Mouse (Mus musculus): ENCODE measurements around the gene Mfsd14a. TPM values are rescaled to one million over a fixed set of nuclear protein-coding genes. Genes with fewer than 3 reads are reported as not detected.
A peak's percentile ranks its signal among the peaks of the same experiment; 100 is the strongest.

Mfsd14a gene
- polyA plus RNA-seq, 2 experiments: 43.3 to 80.5 TPM

GRCm38 (mm10) chr3:116702647-116703272 lies 40.3 kb upstream of the Mfsd14a start:
- Histone ChIP-seq H3K9me3 (ENCODE audit: control insufficient read depth, low read length) (no peaks in the 10 kb centered on the region), H3K4me2 (replicated peaks; ENCODE audit: low read depth, low read length, severe bottlenecking) (no peak overlapping the region), H3K36me3 (ENCODE audit: control insufficient read depth, insufficient read depth, low read length) (peaks cover 13% of the 10 kb centered on the region; the same call in 1 of the 2 replicates), H3K27ac (replicated peaks; ENCODE audit: low read depth, low read length) (no peak overlapping the region), H3K9ac (ENCODE audit: low read depth, low read length, severe bottlenecking) (no peak overlapping the region), H3K4me3 (replicated peaks; ENCODE audit: low read length) (no peak overlapping the region), H3K27me3 (ENCODE audit: control insufficient read depth, insufficient read depth, low read length) (no peaks in the 10 kb centered on the region), H3K4me1 (ENCODE audit: control insufficient read depth, insufficient read depth, low read length) (no peaks in the 10 kb centered on the region)
- TF ChIP-seq POLR2A (IDR thresholded peaks at IDR 0.05; ENCODE audit: borderline replicate concordance, extremely low read depth, insufficient read depth, insufficient read length): no peak
- WGBS: 84% methylated on average over 1 of the region's 1 CpGs
- ATAC-seq (ENCODE audit: low FRiP score, low read depth): no peak
- DNase-seq (ENCODE audit: low spot score): no peak

- no peak overlapping the region for H3K4me2 ChIP-seq (replicated peaks; ENCODE audit: low read depth, low read length, severe bottlenecking)
- no peak overlapping the region for H3K9ac ChIP-seq (ENCODE audit: low read depth, low read length, severe bottlenecking)
- H3K36me3 ChIP-seq (ENCODE audit: control insufficient read depth, insufficient read depth, low read length): peaks cover 9% of the 10 kb centered on the region; the same call in 1 of the 2 replicates
- no peak overlapping the region for H3K27ac ChIP-seq (replicated peaks; ENCODE audit: low read depth, low read length)
- 90% methylated on average over 4 of the region's 4 CpGs for WGBS
- ATAC-seq (ENCODE audit: low FRiP score, low read depth) (no peak), DNase-seq (ENCODE audit: low spot score) (no peak)
- no peaks in the 10 kb centered on the region for H3K27me3 ChIP-seq (ENCODE audit: control insufficient read depth, insufficient read depth, low read length)
- H3K9me3 ChIP-seq (ENCODE audit: control insufficient read depth, low read length): no peaks in the 10 kb centered on the region
- TF ChIP-seq POLR2A (IDR thresholded peaks at IDR 0.05; ENCODE audit: borderline replicate concordance, extremely low read depth, insufficient read depth, insufficient read length): no peak
- H3K4me3 ChIP-seq (replicated peaks; ENCODE audit: low read length): no peak overlapping the region
- H3K4me1 ChIP-seq (ENCODE audit: control insufficient read depth, insufficient read depth, low read length): no peaks in the 10 kb centered on the region
These were observed 39.1 kb upstream of the Mfsd14a start for GRCm38 (mm10) chr3:116701601-116702000.

- 80% methylated on average over 2 of the region's 2 CpGs for WGBS
- H3K27ac ChIP-seq (replicated peaks; ENCODE audit: low read depth, low read length): no peak overlapping the region
- TF ChIP-seq POLR2A (IDR thresholded peaks at IDR 0.05; ENCODE audit: borderline replicate concordance, extremely low read depth, insufficient read depth, insufficient read length): no peak
- no peaks in the 10 kb centered on the region for H3K9me3 ChIP-seq (ENCODE audit: control insufficient read depth, low read length)
- peaks cover 3% of the 10 kb centered on the region for H3K36me3 ChIP-seq (ENCODE audit: control insufficient read depth, insufficient read depth, low read length)
- no peak overlapping the region for H3K4me3 ChIP-seq (replicated peaks; ENCODE audit: low read length)
- H3K4me2 ChIP-seq (replicated peaks; ENCODE audit: low read depth, low read length, severe bottlenecking): no peak overlapping the region
- peak; percentile 33 for DNase-seq (ENCODE audit: low spot score)
- H3K27me3 ChIP-seq (ENCODE audit: control insufficient read depth, insufficient read depth, low read length): no peaks in the 10 kb centered on the region
- ATAC-seq (ENCODE audit: low FRiP score, low read depth): no peak
- no peaks in the 10 kb centered on the region for H3K4me1 ChIP-seq (ENCODE audit: control insufficient read depth, insufficient read depth, low read length)
- H3K9ac ChIP-seq (ENCODE audit: low read depth, low read length, severe bottlenecking): no peak overlapping the region
These were observed 36.3 kb upstream of the Mfsd14a start for GRCm38 (mm10) chr3:116698786-116699185.

DNA sequence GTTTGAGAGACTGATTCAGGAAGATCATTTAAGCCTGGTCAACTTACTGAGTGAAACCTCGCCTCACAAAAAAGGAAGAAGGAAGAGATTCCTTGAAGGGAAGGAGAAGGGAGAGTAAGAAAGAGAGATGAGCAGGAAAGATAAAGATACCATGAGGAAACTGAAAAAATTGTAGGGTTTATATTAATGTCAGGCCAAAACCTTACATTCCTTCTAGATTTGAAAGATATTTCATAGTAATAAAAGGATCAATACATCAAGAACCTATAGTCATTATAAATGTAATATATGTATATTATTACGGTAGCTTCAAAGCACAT lies 33.1 kb upstream of the Mfsd14a start:
- no peaks in the 10 kb centered on the region for H3K9me3 ChIP-seq (ENCODE audit: control insufficient read depth, low read length)
- no peak overlapping the region for H3K4me3 ChIP-seq (replicated peaks; ENCODE audit: low read length)
- H3K9ac ChIP-seq (ENCODE audit: low read depth, low read length, severe bottlenecking): no peak overlapping the region
- DNase-seq (ENCODE audit: low spot score): no peak
- H3K36me3 ChIP-seq (ENCODE audit: control insufficient read depth, insufficient read depth, low read length): peaks cover 5% of the 10 kb centered on the region
- no peak overlapping the region for H3K27ac ChIP-seq (replicated peaks; ENCODE audit: low read depth, low read length)
- H3K4me2 ChIP-seq (replicated peaks; ENCODE audit: low read depth, low read length, severe bottlenecking): no peak overlapping the region
- ATAC-seq (ENCODE audit: low FRiP score, low read depth): no peak
- H3K4me1 ChIP-seq (ENCODE audit: control insufficient read depth, insufficient read depth, low read length): no peaks in the 10 kb centered on the region
- TF ChIP-seq POLR2A (IDR thresholded peaks at IDR 0.05; ENCODE audit: borderline replicate concordance, extremely low read depth, insufficient read depth, insufficient read length): no peak
- no peaks in the 10 kb centered on the region for H3K27me3 ChIP-seq (ENCODE audit: control insufficient read depth, insufficient read depth, low read length)
- WGBS: 79% methylated on average over 2 of the region's 2 CpGs

DNA sequence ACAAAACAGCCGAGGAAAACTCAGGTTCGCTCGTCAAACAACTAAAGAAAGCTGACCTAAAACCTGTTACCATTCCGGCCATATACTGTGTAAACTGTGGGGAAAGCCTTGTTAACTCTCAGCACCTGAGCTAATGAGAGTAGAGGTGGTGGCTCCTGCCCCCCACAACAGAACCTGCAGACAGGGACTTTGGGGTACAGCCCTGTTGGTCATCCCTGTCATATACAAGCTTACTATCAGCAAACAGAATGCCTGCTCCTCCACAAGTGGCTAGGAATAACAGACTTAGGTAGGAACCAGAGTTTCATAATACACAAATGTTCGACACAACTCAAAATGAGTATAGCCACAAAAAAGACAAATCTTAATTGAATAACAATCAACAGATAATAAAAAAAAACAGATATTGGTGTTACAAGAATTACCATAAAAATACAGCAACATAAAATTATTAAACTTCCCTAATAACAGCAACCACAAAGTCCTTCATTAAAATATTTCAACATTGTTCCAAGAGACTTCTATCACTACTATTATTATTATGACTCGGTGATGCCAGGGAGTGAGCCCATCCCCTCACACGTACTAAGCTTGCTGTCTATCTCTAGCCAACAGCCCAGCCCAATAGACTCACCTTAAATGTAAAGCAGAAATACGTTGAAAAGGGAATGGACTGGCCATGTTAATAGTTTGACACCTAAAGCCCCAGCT lies 32.6 kb upstream of the Mfsd14a start:
- Histone ChIP-seq H3K4me2 (replicated peaks; ENCODE audit: low read depth, low read length, severe bottlenecking) (no peak overlapping the region), H3K27ac (replicated peaks; ENCODE audit: low read depth, low read length) (no peak overlapping the region), H3K4me1 (ENCODE audit: control insufficient read depth, insufficient read depth, low read length) (no peaks in the 10 kb centered on the region), H3K36me3 (ENCODE audit: control insufficient read depth, insufficient read depth, low read length) (peaks cover 5% of the 10 kb centered on the region), H3K27me3 (ENCODE audit: control insufficient read depth, insufficient read depth, low read length) (no peaks in the 10 kb centered on the region), H3K9ac (ENCODE audit: low read depth, low read length, severe bottlenecking) (no peak overlapping the region), H3K4me3 (replicated peaks; ENCODE audit: low read length) (no peak overlapping the region), H3K9me3 (ENCODE audit: control insufficient read depth, low read length) (no peaks in the 10 kb centered on the region)
- ATAC-seq (ENCODE audit: low FRiP score, low read depth) (no peak), DNase-seq (ENCODE audit: low spot score) (no peak)
- WGBS: 81% methylated on average over 8 of the region's 8 CpGs
- TF ChIP-seq POLR2A (IDR thresholded peaks at IDR 0.05; ENCODE audit: borderline replicate concordance, extremely low read depth, insufficient read depth, insufficient read length): no peak
